Mouse (Mus musculus): ENCODE results near the gene Cd300lb.

The Cd300lb gene

DNA sequence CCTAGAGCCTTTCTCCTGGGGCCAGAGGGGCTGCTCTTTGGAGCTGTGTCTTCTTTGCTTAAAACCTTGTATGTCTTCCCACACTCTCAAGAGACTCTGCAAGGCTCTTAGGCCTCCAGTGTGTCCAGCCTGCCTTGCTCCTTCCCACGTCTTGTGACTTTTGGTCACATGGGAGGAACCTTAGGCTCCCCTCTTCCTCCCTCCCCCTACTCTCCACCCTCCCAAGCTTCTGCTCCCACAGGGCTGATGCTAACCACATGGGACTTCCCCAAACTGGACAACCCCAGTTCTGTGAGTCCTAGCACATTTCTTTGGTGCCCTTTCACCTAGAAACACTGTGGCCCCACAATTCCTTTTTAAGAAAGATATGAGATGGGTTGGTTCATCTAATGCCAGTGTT is 36.2 kb downstream of the Cd300lb start:
- POLR2A ChIA-PET, result interaction anchor here in 2 of 4 experiments (0.7 to 1.1 kb wide), 2 partner anchors 21 to 877 kb away, joined by 3 to 9 read pairs; no protein-coding TSS in a partner anchor
- CTCF ChIA-PET, result interaction anchor here in 3 of 4 experiments (0.7 to 1.7 kb wide), 3 partner anchors 10 to 15 kb away, joined by 3 to 5 read pairs (median 3); no protein-coding TSS in a partner anchor

DNA sequence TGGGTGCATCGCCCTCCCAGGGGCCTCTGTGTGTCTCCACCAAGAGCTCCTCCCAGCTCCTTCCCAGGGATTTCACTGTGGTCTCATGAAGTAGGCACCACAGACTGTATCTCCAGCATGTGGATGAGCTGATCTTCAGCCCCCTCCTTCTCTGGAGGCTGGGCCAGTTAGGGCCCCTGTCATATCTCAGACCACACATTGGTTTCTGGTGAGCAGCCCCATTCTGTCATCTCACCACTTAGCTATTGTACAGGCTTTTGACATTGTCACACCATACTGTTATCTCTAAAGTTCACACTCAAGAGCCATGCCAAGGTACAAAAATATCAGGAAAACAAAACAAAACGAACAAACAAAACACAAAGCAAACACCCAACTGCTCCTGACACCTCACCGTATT is 38.1 kb downstream of the Cd300lb start:
- POLR2A ChIA-PET, result interaction anchor here in 2 of 4 experiments (0.6 to 1.5 kb wide), 2 partner anchors 23 to 342 kb away, joined by 3 to 4 read pairs; no protein-coding TSS in a partner anchor
- CTCF ChIA-PET, result interaction anchor here in 3 of 4 experiments (0.5 to 1.4 kb wide), 5 partner anchors 13 to 260 kb away, joined by 3 to 9 read pairs (median 4); no protein-coding TSS in a partner anchor

DNA sequence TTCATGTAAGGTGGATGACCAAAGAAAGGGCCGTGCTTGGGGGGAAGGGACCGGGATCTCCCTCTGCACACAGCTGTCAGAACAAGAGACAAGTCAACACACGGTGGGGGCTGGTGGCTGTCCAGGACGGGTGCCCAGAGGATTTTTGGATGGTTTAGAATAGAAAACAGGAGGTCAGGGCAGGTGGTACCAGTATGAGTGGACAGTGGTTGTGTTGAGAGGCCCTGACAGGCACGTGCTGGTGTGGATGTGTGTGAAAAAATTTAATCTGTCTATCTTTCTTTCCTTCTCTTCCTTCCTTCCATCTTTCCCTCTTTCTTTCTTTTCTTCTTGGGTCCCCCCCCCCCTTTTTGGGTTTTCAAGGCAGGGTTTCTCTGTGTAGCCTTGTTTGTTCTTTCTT is 43.6 kb downstream of the Cd300lb start:
- POLR2A ChIA-PET, result interaction anchor here in 1 of 4 experiments (1.1 kb wide), 1 partner anchor 17 kb away, joined by 3 read pairs; no protein-coding TSS in a partner anchor

DNA sequence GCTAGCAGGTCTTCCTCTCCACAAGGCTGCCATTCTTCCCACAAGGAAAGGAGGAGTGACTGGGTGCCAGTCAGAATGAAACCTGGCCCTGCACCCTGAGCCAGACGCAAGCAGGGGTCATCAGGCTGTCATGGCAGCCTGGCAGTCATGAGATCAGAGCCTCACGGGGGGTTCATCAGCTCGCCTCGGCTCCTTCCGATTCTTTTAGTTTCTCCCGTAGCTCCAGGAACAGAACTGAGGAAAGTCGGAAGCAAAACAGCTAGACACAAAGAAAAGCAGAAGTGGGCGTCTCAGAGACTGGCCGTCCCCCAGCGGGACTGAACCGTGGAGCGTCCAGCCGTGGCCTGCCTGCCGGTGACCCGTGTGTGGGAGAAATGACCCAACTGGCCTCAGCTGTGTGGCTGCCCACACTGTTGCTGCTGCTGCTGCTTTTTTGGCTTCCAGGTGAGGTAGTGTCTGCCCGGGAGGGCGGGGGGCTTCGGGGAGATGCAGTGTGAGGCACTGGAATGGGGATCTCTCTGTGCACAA is 44.1 kb downstream of the Cd300lb start, which contains the start of gene Cd300a:
Cd300a (plus strand) TSS at position 51 of the 528 bp plus-strand sequence.
- ChIA-PET POLR2A (interaction anchor here in 1 of 4 experiments (1.1 kb wide), 1 partner anchor 17 kb away, joined by 3 read pairs; no protein-coding TSS in a partner anchor), CTCF (interaction anchor here in 1 of 4 experiments (0.5 kb wide), 1 partner anchor 797 kb away, joined by 3 read pairs; no protein-coding TSS in a partner anchor)

More for the DNA sequence above, 43.6 kb downstream of the Cd300lb start:
- CTCF ChIA-PET, result no interaction called here

DNA sequence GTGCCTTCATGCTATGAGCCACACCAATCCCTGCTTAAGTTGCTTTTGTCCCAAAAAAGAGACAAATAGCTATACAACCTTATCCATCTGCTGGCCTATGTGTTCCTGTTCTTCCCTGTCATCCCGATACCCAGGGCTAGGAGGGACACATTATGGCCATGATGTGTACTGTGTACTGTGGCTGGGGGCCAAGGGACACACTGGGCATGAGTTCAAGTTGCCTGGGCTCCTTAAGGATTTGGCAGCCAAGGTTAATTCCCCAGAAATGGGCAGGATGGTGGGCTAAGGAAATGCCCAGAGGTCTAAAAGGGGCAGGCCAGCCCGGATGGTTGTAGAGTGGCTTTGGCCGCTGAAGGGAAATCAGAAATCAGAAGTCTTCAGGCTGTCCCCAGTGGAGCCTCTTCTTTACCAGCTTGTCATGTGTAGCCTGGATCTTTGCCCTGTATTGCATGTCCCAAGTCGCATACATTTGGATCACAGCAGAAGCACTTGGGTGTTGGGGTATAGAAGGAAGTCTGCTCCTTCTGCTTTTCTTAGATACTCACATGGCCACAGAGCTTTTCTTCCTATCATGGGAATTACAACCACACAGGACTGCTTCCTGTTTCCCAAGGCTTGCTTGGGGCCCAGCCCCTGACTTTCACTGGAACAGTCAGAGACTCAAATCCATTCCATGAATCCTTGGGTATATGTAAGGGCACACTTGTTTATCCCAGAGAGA is 49.6 kb downstream of the Cd300lb start:
- ChIA-PET CTCF (no interaction called here), POLR2A (interaction anchor here in 1 of 4 experiments (1.4 kb wide), 1 partner anchor 20 kb away, joined by 3 read pairs; no protein-coding TSS in a partner anchor)

DNA sequence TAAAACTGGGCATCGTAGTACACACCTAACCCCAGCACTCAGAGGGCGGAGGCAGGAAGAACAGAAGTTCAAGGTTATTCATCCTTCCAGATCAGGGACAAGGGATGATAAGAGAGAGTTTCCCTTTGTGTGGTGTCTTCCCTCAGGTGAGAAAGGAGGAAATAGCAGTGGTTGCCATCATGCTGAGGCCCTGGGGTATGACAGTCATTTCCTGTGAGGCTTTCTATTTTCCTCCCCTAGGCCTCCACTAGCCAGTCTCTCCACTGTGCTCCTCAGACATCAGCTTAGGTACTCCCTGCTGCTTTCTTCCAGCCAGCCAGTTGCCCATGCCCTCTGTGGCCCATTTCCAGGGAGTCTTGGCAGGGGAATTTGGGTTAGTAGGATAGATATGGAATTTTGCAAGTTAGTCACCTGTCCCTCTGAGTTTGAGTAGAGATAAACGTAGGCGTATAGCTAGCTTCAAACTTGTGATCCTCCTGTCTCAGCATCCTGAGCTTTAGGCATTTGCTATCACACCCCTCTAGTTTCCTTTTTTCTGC is 50.9 kb downstream of the Cd300lb start:
- ChIA-PET POLR2A (interaction anchor here in 3 of 4 experiments (0.6 to 1.4 kb wide), 5 partner anchors 9 to 216 kb away, joined by 3 to 5 read pairs (median 4); no protein-coding TSS in a partner anchor), CTCF (interaction anchor here in 2 of 4 experiments (0.6 to 1.2 kb wide), 6 partner anchors 10 to 1016 kb away, joined by 3 to 7 read pairs (median 3); partner anchors contain the start of gene Cdr2l (in 1 of the 2))

DNA sequence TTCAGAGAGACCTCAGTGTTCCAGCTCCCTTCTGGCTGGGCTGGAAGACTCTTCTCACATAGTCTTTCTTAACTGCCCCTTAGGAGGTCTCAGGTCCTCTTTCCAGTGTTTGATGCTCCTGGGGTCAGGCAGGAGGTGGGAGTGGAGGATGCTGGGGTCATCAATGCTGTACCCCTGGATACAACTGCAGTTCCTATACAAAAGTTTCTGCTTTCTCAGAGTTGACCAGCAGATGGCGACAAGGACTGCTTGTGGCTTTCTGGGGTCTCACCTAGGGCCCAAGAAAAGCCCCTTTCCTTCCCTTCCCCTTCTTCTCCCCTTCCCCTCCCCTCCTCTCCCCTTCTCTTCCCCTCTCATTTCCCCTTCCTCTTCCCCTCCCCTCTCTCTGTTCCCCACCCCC is 53.6 kb downstream of the Cd300lb start:
- ChIA-PET POLR2A (interaction anchor here in 2 of 4 experiments (0.6 to 0.7 kb wide), 2 partner anchors 34 to 291 kb away, joined by 3 to 5 read pairs; no protein-coding TSS in a partner anchor), CTCF (interaction anchor here (0.6 to 2.8 kb wide), 19 partner anchors 8 to 1303 kb away, joined by 3 to 13 read pairs (median 4); no protein-coding TSS in a partner anchor)

DNA sequence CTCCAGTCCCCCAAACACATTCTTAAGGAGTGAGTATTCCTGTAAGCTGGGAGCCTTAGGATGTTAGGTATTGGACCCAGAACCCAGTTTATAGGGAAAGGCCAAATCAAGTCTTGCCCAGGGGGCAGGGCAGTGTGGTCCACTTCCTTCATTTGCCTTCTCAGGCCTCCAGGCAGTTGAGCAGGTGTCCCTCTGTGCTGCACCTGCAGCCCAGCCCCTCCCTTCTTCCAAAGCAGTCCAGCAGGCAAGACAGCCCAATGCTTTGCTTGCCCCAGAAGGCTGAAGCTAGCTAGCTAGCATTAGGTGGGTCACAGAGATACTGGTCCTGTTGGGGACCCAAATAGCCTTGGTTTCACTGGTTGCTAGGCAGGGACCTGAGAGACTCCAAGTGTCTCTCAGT is 54.0 kb downstream of the Cd300lb start:
- CTCF ChIA-PET, result interaction anchor here (0.6 to 2.8 kb wide), 14 partner anchors 8 to 326 kb away, joined by 3 to 13 read pairs (median 4); no protein-coding TSS in a partner anchor
- POLR2A ChIA-PET, result interaction anchor here in 2 of 4 experiments (0.7 to 0.9 kb wide), 3 partner anchors 11 to 78 kb away, joined by 3 read pairs; no protein-coding TSS in a partner anchor

DNA sequence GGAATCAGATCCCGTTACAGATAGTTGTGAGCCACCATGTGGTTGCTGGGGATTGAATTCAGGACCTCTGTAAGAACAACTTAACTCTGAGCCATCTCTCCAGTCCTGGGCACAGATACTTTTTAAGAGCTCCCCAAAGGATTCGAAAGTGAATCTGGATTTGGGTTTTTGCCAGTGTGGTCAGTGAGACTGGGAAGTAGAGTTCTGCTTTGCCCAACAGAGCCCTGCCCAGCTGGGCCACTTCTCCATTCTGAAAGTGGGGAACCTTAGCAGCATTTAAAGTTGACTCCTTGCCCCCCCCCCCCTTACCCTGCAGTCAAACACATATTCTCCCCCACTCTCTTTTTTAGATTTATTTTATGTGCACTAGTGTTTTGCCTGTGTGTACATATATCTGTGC is 54.5 kb downstream of the Cd300lb start:
- CTCF ChIA-PET, result interaction anchor here in 3 of 4 experiments (0.6 to 2.8 kb wide), 10 partner anchors 20 to 193 kb away, joined by 3 to 13 read pairs (median 4); no protein-coding TSS in a partner anchor
- POLR2A ChIA-PET, result interaction anchor here in 2 of 4 experiments (0.7 to 0.9 kb wide), 3 partner anchors 11 to 77 kb away, joined by 3 read pairs; no protein-coding TSS in a partner anchor

DNA sequence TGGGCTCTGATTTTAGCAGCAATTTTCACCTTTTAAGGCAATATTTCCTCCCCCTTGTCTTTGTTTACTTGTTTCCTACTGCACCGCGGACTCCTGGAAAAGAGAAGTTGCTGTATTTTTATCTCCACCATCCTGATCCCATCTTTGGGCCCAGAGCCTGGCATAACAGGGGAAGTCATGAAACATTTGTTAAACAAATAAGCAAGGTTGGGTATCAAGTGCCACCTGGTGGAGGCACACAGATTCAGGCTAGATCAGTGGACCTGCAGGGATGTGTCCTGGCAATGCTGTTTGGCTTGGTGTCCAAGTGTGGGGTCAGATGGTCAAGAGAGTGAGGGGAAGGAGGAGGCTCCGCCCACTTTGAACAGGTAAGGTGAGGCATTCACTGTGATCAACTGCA is 57.0 kb downstream of the Cd300lb start:
- ChIA-PET CTCF (interaction anchor here in 2 of 4 experiments (0.7 to 2.1 kb wide), 8 partner anchors 18 to 853 kb away, joined by 3 to 9 read pairs (median 4); no protein-coding TSS in a partner anchor), POLR2A (interaction anchor here in 2 of 4 experiments (0.6 to 1.5 kb wide), 6 partner anchors 18 to 130 kb away, joined by 3 read pairs; no protein-coding TSS in a partner anchor)

DNA sequence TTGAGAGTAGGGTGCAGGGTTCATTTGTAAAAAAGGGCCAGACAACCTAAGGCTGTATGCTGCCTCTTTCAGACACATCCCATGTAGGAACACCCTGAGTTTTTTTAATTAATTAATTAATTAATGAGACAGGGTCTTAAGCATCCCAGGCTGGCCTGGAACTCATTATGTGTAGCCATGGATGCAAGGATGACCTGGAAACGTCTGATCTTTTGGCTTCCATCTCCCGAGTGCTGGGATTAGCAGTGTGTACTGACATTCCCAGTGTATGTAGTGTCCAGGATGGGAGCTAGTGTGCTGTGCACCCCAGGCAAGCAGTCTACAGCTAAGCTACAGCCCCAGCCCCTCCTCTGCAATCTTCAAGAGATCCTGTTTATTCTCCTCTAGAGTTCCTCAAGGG is 57.6 kb downstream of the Cd300lb start:
- ChIA-PET CTCF (interaction anchor here in 1 of 4 experiments (1.0 to 1.2 kb wide), 5 partner anchors 18 to 131 kb away, joined by 3 to 6 read pairs (median 4); no protein-coding TSS in a partner anchor), POLR2A (interaction anchor here in 2 of 4 experiments (0.6 to 2.2 kb wide), 11 partner anchors 9 to 208 kb away, joined by 3 to 22 read pairs (median 3); partner anchors contain the start of gene Rpl38 (in 1 of the 2))

DNA sequence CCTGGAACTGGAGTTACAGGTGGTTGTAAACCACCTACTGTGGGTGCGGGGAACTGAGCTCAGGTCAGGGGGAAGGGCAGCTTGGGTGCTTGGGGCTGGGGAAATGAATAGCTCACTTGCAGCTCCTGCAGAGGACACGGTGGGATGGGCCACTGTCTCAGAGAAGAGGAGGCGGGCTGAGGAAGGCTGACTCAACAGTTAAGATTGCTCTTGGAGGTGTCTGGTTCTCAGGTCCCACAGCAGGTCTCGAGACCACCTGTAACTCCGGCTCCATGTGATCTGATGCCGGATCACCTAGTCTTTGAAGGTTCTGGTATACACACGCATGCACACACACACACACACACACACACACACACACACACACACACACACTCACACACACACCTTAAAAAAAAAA is 58.0 kb downstream of the Cd300lb start:
- ChIA-PET POLR2A (interaction anchor here in 3 of 4 experiments (0.6 to 2.2 kb wide), 15 partner anchors 9 to 220 kb away, joined by 3 to 22 read pairs (median 3); partner anchors contain the start of gene Rpl38 (in 1 of the 3)), CTCF (interaction anchor here in 2 of 4 experiments (0.7 to 1.2 kb wide), 7 partner anchors 12 to 131 kb away, joined by 3 to 6 read pairs (median 4); no protein-coding TSS in a partner anchor)

DNA sequence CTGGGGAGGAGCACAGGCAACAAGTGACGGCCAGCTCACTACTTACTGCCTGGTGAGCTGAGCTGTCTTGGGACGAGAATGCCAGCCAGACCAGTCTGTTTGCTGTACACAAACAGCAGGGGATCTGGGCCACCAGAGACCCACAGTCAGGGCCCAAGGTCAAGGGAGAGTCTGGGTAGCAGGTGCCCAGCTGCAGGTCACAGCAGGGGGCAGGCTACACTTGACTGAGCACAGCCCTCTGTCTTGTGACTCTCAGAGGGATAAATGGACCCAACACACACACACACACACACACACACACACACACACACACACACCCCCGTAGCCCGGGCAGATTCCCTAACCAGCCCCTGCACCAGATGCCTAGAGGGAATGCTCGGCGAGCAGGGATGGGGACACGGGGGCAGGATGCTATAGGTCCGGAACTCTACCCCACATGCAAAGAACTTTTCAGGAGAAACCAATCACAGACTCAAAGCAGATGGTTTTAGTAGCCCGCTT is 58.8 kb downstream of the Cd300lb start:
- POLR2A ChIA-PET, result interaction anchor here (0.5 to 2.7 kb wide), 16 partner anchors 9 to 221 kb away, joined by 3 to 22 read pairs (median 4); partner anchors contain the start of genes Gprc5c (in 1 of the 4) and Rpl38 (in 1 of the 4)
- CTCF ChIA-PET, result interaction anchor here in 3 of 4 experiments (0.6 to 1.2 kb wide), 6 partner anchors 13 to 208 kb away, joined by 3 to 6 read pairs (median 4); no protein-coding TSS in a partner anchor

DNA sequence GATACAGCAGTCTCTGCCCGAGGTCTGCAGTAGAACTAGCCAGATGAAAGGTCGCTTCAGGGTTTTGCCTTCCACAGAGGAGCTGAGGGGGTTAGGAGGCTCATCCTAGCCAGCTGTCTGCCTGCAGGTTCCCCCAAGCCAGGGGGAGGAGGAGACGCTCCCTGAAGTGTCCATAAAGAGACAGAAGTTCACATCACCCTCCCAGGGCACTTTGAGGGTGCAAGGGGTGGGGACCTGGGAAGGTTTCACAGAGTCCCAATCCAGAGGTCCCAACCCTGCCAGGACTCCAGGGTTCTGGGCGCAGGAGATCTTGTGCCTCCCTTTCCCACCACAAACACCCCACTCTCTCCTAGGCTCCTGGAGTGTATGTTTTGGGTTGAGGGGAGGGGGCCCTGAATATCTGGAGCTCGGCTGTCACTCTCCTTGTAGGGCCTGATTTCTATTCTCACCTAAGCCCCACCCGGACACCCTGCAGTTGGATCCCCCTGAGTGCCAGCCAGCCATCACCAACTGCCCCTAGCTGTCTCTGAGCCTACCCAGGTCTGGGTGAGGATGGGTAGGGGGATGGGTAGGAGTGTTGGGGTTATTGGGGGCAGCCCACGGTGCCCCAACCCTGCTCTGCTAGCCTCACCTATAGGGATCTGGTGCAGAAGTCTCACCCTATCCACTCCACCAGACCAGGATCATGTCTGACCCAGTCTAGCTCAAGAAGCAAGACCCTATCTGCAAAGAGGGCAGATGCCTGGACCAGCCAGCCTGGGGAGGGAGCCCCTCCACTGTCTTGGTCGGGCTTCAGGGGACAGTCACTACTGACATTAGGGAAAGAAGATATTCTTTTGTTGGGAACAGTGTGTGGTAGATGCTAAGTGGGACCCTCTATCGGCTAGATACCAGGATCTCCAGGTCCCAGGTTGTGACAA is 59.7 kb downstream of the Cd300lb start:
- CTCF ChIA-PET, result interaction anchor here in 2 of 4 experiments (0.5 to 0.6 kb wide), 2 partner anchors 209 to 351 kb away, joined by 3 to 6 read pairs; no protein-coding TSS in a partner anchor
- POLR2A ChIA-PET, result interaction anchor here in 3 of 4 experiments (0.7 to 3.1 kb wide), 16 partner anchors 16 to 289 kb away, joined by 3 to 22 read pairs (median 4); partner anchors contain the start of gene Gprc5c (in 2 of the 3)

DNA sequence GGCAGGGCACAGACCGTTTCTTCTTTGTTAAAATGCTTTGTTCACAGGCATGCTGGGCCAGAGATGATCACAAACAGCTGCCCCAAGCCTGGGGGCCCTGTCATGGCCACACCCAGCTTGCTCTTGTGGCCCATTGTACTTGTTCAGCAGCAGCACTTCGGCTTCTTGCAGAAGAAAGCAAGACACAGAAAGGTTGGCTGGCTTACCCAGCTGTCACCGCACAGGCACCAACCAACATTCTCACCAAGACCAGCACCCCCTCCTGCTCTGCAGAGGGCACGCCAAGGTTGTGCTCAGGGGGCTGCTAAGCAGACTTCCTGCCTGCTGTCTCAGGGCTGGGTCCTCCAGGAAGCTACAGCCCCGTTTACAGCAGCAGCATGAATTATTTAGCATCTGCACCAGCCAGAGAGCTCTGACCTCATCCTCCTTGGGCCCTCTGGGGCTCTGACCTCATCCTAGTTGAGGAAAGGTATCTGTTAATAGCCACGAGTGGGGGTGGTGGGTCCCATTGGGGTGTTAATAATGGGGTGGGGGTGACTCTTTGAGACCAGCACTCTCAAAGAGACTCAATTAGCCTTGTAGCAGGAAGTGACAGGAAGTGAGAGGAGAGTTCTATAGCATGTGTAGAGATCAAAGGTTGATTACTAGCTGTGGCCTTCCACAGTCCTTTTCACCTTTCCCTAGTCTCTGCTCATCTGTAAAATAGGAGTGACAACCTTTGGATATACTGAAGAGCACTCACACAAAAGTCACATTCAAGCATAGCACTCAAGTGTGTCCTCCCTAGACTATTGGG is 61.0 kb downstream of the Cd300lb start:
- POLR2A ChIA-PET, result interaction anchor here (0.5 to 3.1 kb wide), 39 partner anchors 9 to 385 kb away, joined by 3 to 15 read pairs (median 4); partner anchors contain the start of gene Gprc5c (in 2 of the 4)
- CTCF ChIA-PET, result interaction anchor here (0.6 to 2.4 kb wide), 11 partner anchors 10 to 216 kb away, joined by 3 to 7 read pairs (median 3); no protein-coding TSS in a partner anchor
